ENCODE assay signal across 22 mouse cellular contexts in the genomic region with DNA sequence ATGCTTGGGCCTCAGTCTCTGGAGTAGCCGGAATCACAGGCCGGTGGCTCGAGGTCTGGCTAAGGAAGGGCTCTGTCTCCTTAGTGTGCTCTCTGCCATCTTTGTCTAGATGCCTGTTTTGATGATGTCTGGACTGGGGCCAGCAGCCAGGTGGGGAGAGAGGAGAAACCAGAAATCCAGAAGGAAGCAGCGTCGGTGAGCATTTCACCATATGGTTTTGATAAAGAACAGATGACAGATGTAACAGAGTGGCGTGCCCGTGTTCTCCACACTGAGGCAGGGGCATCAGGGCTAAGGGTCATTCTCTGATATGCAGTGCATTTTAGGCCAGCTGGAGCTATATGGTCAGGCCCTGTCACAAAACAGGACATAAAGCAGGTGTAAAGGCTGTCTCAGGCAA. TPM values are rescaled to one million over a fixed set of nuclear protein-coding genes. Genes with fewer than 3 reads are reported as not detected.
DNase-seq lines count a peak whose midpoint lies in the region; ATAC-seq and TF ChIP-seq lines count a peak whose summit lies in the region.
"Had no signal": no experiment of that assay in that cellular context is flagged by ENCODE, and none has a peak within 500 bp of the region (broad histone marks: within the 10 kb centered on the region; RNA-seq: fewer than 3 reads in every experiment).

No protein-coding gene starts in this region.

- H3K27me3 ChIP-seq in forebrain, embryonic 14.5 days (replicated peaks; ENCODE audit: control insufficient read depth, insufficient read depth, low read length) = no peaks in the 10 kb centered on the region
- H3K27me3 ChIP-seq in forebrain, embryonic 12.5 days = no peaks in the 10 kb centered on the region
- no peaks in the 10 kb centered on the region for H3K27me3 ChIP-seq in limb, embryonic 11.5 days (ENCODE audit: control insufficient read depth, insufficient read depth, low read length)
- H3K27me3 ChIP-seq: embryonic facial prominence, embryonic 15.5 days; liver, embryonic 12.5 days; neural tube, embryonic 13.5 days had no signal

- H3K4me1 ChIP-seq in forebrain, embryonic 14.5 days (ENCODE audit: control insufficient read depth, insufficient read depth, low read length) = peaks cover 2% of the 10 kb centered on the region; the same call in 1 of the 2 replicates
- peaks cover 18% of the 10 kb centered on the region; the same call in 1 of the 2 replicates for H3K4me1 ChIP-seq in forebrain, embryonic 12.5 days
- H3K4me1 ChIP-seq in limb, embryonic 11.5 days (ENCODE audit: control insufficient read depth, insufficient read depth, low read length) = peaks cover 22% of the 10 kb centered on the region

- ATAC-seq in forebrain, embryonic 14.5 days = no peak
- ATAC-seq in forebrain, embryonic 12.5 days (ENCODE audit: low FRiP score) = no peak
- ATAC-seq in limb, embryonic 11.5 days (ENCODE audit: insufficient number of reproducible peaks, low FRiP score, low TSS enrichment, low read depth) = no peak
- ATAC-seq: liver, embryonic 12.5 days had no signal

- peak; percentile 33 to 39 for DNase-seq in cerebellum, adult 18-20 months
- DNase-seq in cerebellum, postnatal 4 days (ENCODE audit: low spot score in 2 of 2) = no peak
- DNase-seq in forebrain, embryonic 14.5 days (ENCODE audit: low spot score) = peak; percentile 51
- DNase-seq in brain, embryonic 14.5 days (ENCODE audit: low read depth) = peak; percentile 64
- peak; percentile 51 for DNase-seq in limb, embryonic 11.5 days (ENCODE audit: low spot score)
- no peak for DNase-seq in lung, postnatal 4 days
- no peak for DNase-seq in kidney, adult 11 months
- DNase-seq: adrenal gland, postnatal 25 days; cerebellum, adult 8-10 months; gastrocnemius, postnatal 36 days; kidney, adult 18-20 months; kidney, postnatal 10 days; layer of hippocampus, postnatal 36 days; lung, adult 2 months; right cerebral cortex, adult 18-20 months; thymus, postnatal 14 days had no signal

- peak overlapping the region; percentile 30; the same call in 1 of the 2 replicates for H3K27ac ChIP-seq in forebrain, embryonic 14.5 days (ENCODE audit: low read depth, low read length)
- H3K27ac ChIP-seq in forebrain, embryonic 12.5 days = no peak overlapping the region
- H3K27ac ChIP-seq in limb, embryonic 11.5 days (replicated peaks; ENCODE audit: low read depth, low read length) = 0 out of 2 replicates have a peak overlapping the region, but pooled peaks have one; percentile 30
- H3K27ac ChIP-seq: embryonic facial prominence, embryonic 15.5 days; liver, embryonic 12.5 days; neural tube, embryonic 13.5 days had no signal

- TF ChIP-seq POLR2A in brain, embryonic 14.5 days (IDR thresholded peaks at IDR 0.05; ENCODE audit: borderline replicate concordance, extremely low read depth, insufficient read depth, insufficient read length, poor library complexity, severe bottlenecking) = no peak

- no peaks in the 10 kb centered on the region for H3K36me3 ChIP-seq in forebrain, embryonic 14.5 days (ENCODE audit: control insufficient read depth, insufficient read depth, low read length)
- no peaks in the 10 kb centered on the region for H3K36me3 ChIP-seq in forebrain, embryonic 12.5 days (replicated peaks)
- no peaks in the 10 kb centered on the region for H3K36me3 ChIP-seq in limb, embryonic 11.5 days (ENCODE audit: control insufficient read depth, insufficient read depth, low read length)
- H3K36me3 ChIP-seq: embryonic facial prominence, embryonic 15.5 days; liver, embryonic 12.5 days; neural tube, embryonic 13.5 days had no signal

- no peak overlapping the region for H3K4me2 ChIP-seq in forebrain, embryonic 14.5 days (ENCODE audit: low read length)
- H3K4me2 ChIP-seq in forebrain, embryonic 12.5 days = no peak overlapping the region
- no peak overlapping the region for H3K4me2 ChIP-seq in limb, embryonic 11.5 days (ENCODE audit: low read depth, severe bottlenecking)
- H3K4me2 ChIP-seq: embryonic facial prominence, embryonic 15.5 days; liver, embryonic 12.5 days; midbrain, embryonic 11.5 days; neural tube, embryonic 13.5 days had no signal

- 68% methylated on average over 7 of the region's 7 CpGs for WGBS in forebrain, embryonic 14.5 days
- 73% methylated on average over 7 of the region's 7 CpGs for WGBS in forebrain, embryonic 12.5 days
- WGBS in limb, embryonic 11.5 days = 26% methylated on average over 7 of the region's 7 CpGs

- no peak overlapping the region for H3K4me3 ChIP-seq in forebrain, embryonic 14.5 days (ENCODE audit: low read depth, low read length)
- no peak overlapping the region for H3K4me3 ChIP-seq in forebrain, embryonic 12.5 days (replicated peaks)
- H3K4me3 ChIP-seq in limb, embryonic 11.5 days (ENCODE audit: low read depth, low read length) = no peak overlapping the region
- H3K4me3 ChIP-seq: embryonic facial prominence, embryonic 15.5 days; liver, embryonic 12.5 days; neural tube, embryonic 13.5 days had no signal

- H3K9ac ChIP-seq in forebrain, embryonic 14.5 days (ENCODE audit: low read length) = no peak overlapping the region
- H3K9ac ChIP-seq in forebrain, embryonic 12.5 days = no peak overlapping the region
- peak overlapping the region; percentile 12; the same call in 1 of the 2 replicates for H3K9ac ChIP-seq in limb, embryonic 11.5 days (ENCODE audit: low read length)
- H3K9ac ChIP-seq: embryonic facial prominence, embryonic 15.5 days; liver, embryonic 12.5 days; neural tube, embryonic 13.5 days had no signal

- no peaks in the 10 kb centered on the region for H3K9me3 ChIP-seq in forebrain, embryonic 14.5 days (replicated peaks; ENCODE audit: control insufficient read depth, low read length)
- H3K9me3 ChIP-seq in forebrain, embryonic 12.5 days = no peaks in the 10 kb centered on the region
- H3K9me3 ChIP-seq in limb, embryonic 11.5 days (ENCODE audit: control insufficient read depth, low read length) = no peaks in the 10 kb centered on the region
- H3K9me3 ChIP-seq: embryonic facial prominence, embryonic 15.5 days; liver, embryonic 12.5 days; neural tube, embryonic 13.5 days had no signal

- no peak for TF ChIP-seq CTCF in brain, embryonic 14.5 days (IDR thresholded peaks at IDR 0.05; ENCODE audit: borderline replicate concordance, extremely low read depth, insufficient read depth, insufficient read length)

RNA-seq across cellular contexts. Expression of gene Laptm5, which starts 12.2 kb away (rescaled TPM):
- polyA plus RNA-seq in forebrain, embryonic 14.5 days (2014; fragmentation: Nextera tagmentation; extraction: Ambion mirVana) = 27.6 and 31.9 TPM in 2 replicates
- 16.8 and 17.0 TPM in 2 replicates for polyA plus RNA-seq in forebrain, embryonic 12.5 days (2016; fragmentation: Nextera tagmentation; extraction: Ambion mirVana)
- polyA plus RNA-seq in brain, embryonic 14.5 days (2012; rRNA removed) = 22.6 and 26.5 TPM in 2 replicates
- 18.7 and 18.8 TPM in 2 replicates for polyA plus RNA-seq in limb, embryonic 11.5 days (2014; fragmentation: Nextera tagmentation; extraction: Ambion mirVana)

RNA-seq across cellular contexts. Expression of gene Matn1, which starts 43.4 kb away (rescaled TPM):
- polyA plus RNA-seq in forebrain, embryonic 14.5 days (2014; fragmentation: Nextera tagmentation; extraction: Ambion mirVana) = 0.09 and 0.10 TPM in 2 replicates
- polyA plus RNA-seq in forebrain, embryonic 12.5 days (2016; fragmentation: Nextera tagmentation; extraction: Ambion mirVana) = 0.22 and 0.26 TPM in 2 replicates
- 0.29 and 0.81 TPM in 2 replicates for polyA plus RNA-seq in brain, embryonic 14.5 days (2012; rRNA removed)
- polyA plus RNA-seq in limb, embryonic 11.5 days (2014; fragmentation: Nextera tagmentation; extraction: Ambion mirVana) = 1.6 and 2.0 TPM in 2 replicates
- polyA plus RNA-seq: midbrain, embryonic 11.5 days; testis, adult 2 months had no signal

Comparison
In these comparisons a context has a peak if more than half of its experiments do, and no peak if none do; other contexts are left out.
1. DNase-seq: peak in cerebellum, adult 18-20 months (2 of 2), forebrain, embryonic 14.5 days (single experiment), brain, embryonic 14.5 days (single experiment) and limb, embryonic 11.5 days (single experiment); none in cerebellum, postnatal 4 days (0 of 2), lung, postnatal 4 days (0 of 2) and kidney, adult 11 months (single experiment).